Mouse (Mus musculus): Measurements from ENCODE around the gene Ndufaf5.
"Not testable (repeated sequence)": the region's sequence is repeated elsewhere in the genome, so short reads cannot be mapped to it uniquely, and the experiment has no call there.

Gene Ndufaf5

DNA sequence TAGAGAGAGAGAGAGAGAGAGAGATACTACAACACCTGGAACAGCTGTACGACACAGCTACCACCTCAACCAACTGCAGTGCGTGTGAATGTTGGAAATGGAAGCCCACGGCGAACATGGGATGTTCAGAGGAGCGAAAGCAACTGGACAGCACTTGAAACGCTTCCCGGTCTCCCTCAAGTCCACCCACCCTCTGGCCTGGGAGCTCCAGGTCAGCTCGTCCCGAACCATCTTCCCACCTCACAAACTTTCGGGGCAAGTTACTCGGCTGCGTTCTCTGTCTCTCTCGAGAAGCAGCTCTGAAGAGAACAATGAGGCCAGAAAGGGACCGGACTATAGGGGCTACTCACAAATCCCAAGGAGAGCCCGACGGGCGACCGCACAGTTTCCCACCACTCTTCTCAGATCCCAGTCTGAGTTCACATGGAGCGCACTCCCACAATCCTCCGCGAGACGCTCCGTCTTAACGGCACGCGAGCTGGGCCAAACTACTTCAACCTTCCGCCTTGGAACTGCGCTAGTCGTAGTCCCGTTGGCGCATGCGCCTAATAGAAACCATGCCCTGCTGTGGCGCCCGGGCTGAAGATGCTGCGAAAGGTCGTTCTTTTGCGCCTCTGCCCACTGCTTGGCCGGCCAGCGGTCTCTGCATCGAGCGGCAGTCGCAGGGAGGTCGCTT lies at the start of gene Ndufaf5, which contains the start of gene Esf1:
TSS of gene Ndufaf5 (plus strand) at position 523 of the 676 bp plus-strand sequence.
TSS of gene Esf1 (minus strand) at position 438 of the 676 bp plus-strand sequence.
- DNase-seq (ENCODE audit: low spot score): peak; percentile 97

DNA sequence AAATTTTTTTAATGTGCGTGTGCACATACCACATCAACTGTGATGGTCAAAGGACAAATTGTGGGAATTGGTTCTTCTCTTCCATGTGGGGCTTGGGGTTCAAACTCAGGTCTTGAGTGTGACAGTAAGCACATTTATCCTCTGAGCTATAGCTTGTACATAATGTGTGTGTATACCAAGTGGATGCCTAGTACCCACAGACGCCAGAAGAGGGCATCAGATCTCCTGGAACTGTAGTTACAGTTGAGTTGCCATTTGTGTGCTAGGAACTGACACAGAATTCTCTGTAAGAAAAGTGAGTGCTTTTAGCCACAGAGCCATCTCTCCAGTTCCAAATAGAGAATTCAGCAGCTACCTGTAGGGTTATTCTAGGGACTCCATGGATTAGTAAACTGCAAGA lies 44.9 kb upstream of the Ndufaf5 start:
- no peak for DNase-seq (ENCODE audit: low spot score)

DNA sequence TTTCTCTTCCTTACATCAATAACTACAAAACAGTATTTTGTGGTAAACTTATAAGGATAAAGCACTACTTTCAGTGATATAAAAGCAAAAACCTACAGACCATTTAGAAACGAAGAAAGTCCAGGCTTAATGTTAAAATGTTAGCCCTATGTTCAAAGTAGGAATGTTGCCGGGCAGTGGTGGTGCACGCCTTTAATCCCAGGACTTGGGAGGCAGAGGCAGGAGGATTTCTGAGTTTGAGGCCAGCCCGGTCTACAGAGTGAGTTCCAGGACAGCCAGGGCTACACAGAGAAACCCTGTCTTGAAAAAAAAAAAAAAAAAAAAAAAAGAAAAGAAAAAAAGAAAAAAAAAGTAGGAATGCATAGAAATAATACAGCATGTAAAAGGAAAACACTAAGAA lies 18.7 kb upstream of the Ndufaf5 start, which contains the start of gene Gm17374:
TSS of gene Gm17374 (plus strand) at position 301 of the 400 bp plus-strand sequence.
- DNase-seq (ENCODE audit: low spot score): not testable (repeated sequence)

DNA sequence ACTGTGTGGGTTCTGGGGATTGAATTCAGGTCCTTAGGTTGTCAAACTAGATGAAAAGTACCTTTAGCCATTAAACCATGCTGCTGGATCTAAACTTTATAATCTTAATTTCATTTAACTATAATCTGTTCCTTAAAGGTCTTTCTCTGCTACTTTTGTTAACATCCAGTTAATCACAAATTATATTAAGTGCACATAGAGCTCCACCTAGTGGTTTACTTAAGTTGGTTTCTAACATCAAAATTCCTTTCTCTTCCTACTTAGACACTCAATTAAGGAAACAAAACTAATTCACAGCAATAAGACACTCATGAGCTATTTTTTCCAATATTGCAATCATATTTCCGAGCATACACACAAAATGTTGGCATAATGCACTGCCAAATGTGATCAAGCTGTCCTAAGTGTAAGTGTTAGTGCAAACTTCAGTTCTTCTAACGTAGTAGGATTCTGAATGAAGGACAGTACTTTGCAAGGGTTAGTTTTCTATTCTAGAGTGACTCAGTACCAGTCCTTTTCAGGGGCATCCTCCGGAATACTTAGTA lies 11.2 kb upstream of the Ndufaf5 start:
- DNase-seq (ENCODE audit: low spot score): peak; percentile 57

DNA sequence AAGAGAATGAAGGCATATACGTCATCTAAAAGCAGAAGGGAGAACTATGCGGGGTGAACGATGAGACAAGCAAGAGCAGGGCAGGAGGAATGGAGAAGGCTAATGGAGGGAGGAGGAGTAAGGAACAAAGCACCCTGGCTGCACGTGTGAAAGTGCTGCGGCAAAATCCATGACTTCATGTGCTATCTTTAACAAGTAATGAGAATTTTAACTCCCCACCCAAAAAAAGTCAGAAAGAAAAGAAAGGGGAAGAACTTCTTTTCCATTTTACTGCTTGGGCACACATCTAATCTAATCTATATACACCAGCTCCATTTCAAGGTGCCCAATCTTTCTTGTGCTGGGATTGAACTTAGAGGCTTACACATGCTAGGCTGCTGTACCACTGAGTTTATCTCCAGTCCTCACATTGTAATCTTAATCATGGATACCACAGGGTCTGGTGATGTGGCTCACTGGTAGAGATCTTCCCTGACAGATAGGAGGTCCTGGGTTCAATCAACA lies 7.0 kb upstream of the Ndufaf5 start:
- DNase-seq (ENCODE audit: low spot score): no peak

DNA sequence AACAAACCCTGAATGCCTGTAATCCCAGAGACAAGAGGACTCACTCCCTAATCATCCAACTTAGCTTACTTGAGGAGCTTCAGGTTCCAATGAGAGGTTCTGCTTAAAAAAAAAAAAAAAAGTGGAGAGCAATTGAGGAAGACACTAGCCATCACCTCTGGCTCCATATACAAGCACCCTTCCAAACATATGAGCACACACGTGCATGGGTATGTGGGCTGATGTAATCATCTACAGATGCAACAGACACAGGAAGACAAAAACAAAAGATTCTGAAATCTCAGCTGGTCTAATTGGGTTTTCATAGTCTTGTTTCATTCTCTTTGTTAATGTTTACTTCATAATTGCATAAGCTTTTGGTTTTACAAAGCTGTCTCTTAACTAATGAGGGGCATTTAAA lies 1.4 kb upstream of the Ndufaf5 start:
- DNase-seq (ENCODE audit: low spot score): peak; percentile 20

DNA sequence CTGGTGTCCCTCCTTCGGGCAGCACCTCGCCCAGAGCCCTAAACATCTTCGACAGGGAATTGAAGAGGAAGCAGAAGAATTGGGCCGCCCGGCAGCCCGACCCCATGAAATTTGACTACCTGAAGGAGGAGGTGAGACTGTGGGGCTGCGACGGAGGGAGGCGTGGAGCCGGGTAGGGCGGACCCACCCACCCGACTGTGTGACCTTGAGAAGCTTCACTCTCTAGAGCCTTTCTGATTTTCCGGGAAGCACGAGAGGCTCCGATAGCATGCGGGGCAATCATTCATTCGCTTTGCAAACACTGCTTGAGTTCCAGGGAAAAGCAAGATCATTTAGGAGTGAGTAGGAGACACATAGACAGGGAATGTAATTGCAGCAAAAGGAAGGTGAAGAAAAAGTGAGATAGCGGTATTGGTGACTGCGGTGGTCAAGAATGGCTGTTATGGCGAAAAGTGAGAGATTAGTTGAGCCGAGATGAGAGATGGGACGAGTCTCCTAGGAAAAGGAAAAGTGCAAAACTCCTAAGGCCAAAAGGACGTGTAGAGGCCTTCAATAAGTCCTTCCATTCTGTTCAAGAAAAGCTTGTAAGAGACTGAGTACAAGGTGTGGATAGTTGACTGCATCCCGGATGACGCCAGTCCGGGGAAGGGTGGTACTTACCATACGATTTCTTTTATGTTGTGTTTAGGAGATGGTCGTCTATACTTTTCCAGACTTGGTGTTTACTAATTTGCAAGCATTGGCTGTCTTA lies 529 bp downstream of the Ndufaf5 start:
- peak; percentile 17 for DNase-seq (ENCODE audit: low spot score)

DNA sequence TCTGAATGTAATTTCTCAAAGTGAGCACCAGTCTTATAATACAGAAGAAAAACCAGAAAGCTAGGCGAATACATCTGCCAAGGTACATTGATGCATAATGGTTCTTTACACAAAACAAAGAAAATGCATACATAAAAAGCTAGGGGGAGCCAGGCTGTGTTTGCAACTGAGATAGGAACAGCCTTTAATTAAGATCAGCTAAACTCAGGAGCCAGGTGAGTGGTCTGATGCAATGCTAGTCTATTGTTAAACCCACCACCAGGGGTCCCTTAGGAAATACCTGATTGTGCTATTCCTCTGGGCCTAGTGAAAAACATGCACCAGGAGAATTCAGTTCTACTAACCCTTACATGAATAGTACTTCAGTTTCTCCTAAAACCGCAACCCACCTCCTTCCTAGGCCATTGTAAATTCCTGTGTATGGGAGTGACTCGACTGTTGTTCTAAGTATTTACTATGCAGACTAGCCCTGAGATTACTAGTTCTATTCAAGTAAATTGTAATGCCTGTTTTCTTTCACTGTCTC lies 15.3 kb downstream of the Ndufaf5 start:
- not testable (repeated sequence) for DNase-seq (ENCODE audit: low spot score)

DNA sequence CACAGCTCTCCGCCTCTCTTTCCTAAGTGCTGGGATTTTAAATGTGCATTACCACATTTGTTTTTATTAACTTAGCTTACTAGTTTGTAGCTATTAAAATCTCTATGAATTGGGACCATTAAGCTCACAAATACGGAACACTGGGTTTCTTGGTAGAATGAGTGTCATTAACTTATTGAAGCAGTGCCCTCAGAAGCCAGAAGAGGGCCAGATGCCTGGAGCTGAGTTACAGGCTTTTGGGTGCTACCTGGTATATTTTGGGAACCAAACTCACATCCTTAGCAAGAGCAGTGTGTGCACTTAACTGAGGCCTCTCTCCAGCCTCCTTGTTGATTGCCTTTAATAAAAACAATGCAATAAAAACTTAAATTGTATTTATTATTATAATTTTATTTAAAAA lies 30.3 kb downstream of the Ndufaf5 start:
- no peak for DNase-seq (ENCODE audit: low spot score)

DNA sequence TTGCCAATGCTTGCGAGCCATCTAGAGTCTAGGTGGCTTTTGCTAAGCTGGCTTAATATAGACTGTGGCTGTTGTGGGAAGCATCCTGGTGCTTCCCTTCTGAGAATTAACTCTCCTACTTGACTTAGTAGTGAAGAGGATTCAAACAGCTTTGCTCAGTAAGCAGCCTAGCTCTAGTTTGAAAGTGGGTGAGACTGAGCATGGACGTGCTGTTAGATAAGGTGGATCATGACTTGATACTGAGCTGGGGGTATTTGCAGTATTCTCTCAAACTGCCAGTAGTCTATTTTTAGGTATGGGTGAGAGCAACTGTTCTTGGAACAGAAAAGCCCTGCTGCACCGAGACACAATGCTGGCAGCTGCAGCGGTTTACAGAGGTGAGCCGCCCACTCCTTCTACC lies 32.1 kb downstream of the Ndufaf5 start:
- DNase-seq (ENCODE audit: low spot score): no peak

DNA sequence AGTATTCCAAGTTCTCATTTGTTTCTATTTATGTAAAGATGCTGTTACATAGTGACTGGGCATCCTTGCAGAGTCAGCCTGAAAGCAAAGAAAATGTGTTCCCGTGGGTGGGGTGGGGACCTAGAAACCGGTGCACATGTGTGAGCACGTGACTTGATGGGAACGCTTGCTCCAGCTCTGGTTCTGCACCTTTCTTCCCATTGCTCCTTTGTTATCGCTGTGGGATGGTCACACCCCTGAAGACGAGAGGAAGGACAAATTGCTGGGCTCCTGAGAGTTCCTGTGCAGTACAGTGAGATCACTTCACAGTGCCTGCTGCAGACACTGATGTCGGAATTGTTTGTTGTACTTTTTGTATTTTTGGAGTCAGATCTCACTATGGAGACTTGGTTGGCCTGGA lies 33.3 kb downstream of the Ndufaf5 start:
- DNase-seq (ENCODE audit: low spot score): no peak

DNA sequence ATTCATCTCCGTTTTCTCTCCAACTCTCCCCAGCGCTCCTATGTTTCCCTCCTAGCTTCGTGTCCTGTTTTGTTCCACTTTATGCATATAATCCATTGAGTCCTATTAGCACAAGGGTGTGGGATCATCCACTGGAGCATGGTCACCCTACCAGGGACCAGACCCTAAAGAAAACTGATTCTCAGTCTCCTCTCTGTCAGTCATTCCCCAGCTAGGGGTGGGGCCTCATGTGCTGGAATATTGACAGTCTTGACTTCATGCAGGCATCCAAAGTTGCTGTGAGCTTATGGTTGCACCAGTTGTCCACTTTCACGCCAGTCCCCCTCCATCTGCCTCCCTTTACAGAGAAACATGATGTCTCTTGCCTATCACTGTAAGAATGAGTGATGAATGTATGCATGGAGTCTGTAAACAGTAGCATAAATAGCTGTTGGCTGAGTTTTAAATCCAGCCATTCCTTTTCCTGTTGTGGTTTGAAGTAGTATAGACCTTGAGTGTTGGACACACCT lies 44.1 kb downstream of the Ndufaf5 start:
- DNase-seq (ENCODE audit: low spot score): no peak

DNA sequence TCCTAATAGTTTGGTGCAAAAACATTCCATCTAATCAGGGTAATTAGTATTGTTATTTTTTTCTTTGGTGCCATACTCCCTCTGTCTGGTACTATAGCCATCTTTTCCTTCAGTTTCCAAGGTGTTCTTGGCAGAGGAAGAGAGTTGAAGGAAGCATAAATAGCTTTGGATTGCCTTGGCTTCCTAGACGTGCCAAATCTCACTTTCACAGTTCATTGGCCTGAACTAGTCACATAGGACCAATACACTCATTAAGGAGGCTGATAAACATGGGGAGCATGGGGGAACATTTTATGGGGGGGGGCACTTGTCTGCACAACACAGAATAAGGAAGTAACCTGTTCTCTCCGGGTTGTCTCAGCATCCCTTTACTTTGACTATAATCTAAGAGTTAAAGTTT lies 45.0 kb downstream of the Ndufaf5 start:
- DNase-seq (ENCODE audit: low spot score): no peak

DNA sequence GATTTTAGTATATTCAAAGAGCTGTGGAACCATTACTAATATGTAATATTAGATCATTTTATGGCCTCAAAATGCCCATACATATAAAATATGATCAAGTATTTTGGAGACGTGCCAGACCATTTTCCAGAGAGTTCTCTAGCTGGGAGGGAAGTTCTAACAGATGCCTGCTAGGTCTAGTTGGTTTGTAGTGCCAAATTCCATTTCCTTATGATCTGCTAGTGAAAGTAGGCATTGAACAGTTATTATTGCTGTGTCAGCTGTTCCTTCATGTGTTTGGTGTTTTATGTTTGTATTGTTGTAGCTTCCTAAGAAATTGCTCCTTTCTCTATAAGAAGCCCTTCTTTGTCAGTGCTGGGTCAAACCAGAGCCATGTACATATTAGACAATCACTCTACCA lies 45.5 kb downstream of the Ndufaf5 start:
- DNase-seq (ENCODE audit: low spot score): no peak

DNA sequence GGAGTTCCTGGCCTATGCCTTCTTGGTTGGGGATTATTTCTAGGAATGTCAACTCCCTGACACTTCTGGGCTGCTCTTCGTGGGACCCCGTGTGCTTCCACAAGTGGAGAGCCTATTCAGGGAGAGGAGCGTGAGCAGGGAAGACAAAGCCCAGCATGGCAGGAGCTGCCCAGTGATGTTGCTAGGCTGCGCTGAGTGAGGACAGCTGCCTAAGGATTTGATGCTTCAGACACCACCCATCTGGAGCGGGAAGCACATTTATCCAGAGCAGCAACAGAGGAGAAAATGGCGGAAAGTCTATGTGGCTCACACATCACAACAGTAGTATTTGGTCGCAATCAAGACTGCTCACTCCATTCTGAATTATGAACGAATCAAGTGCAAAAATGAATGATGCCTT lies 49.9 kb downstream of the Ndufaf5 start:
- DNase-seq (ENCODE audit: low spot score): no peak

DNA sequence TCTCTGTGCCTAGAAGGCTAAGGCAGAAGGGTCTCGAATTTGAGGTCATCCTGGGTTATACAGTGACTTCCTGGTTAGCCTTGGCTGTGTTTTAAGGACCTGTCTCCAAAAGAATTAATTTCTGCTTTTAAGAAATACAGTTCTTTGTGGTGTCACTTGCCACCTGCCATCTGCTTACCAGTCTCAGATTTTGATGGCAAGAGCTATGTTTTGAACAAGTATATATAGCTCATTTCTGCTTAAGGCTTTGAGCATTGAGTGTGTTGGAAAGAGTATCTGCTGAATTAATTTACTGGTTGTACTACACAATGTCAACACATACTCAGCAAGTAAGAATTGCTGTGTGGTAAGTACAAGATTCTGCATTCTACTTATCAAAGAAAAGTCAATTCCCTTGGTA lies 59.8 kb downstream of the Ndufaf5 start:
- DNase-seq (ENCODE audit: low spot score): no peak

DNA sequence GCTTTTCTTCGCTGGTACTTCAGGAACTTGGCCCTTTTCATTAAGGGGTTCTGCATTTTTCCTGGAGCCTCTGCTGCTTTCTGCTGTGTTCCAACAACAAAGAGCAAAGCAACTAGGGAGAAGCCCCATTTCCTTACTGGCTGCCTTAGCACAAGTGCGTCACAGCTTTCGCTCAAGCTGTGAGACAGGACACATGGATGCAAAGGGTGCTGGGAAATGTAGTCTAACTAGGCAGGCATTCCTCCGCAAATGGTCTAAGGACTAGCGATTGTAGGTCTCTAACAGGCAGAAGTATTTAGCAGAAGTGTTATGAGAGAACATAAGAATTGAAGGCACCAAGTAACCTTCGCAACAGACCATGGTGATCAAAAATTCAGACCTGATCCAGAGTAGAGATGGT lies 66.8 kb downstream of the Ndufaf5 start:
- no peak for DNase-seq (ENCODE audit: low spot score)

DNA sequence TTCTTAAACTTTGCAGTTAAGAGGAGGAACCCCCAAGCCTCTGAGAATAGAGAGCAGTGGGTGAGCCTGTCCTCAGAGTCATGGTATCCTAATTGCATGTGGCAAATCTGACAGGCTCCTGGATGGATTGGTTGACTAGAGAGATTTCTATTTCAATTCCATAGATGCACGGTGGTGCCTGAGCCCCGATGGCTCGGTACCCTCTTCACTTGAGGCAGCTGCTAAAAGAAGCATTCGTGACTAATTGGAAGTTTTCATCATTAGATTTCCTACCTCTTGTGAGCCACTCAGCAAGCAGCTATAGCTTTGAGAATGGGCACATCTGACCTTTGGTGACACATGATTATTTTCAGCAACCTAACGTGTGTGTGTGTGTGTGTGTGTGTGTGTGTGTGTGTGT lies 71.9 kb downstream of the Ndufaf5 start:
- DNase-seq (ENCODE audit: low spot score): no peak

DNA sequence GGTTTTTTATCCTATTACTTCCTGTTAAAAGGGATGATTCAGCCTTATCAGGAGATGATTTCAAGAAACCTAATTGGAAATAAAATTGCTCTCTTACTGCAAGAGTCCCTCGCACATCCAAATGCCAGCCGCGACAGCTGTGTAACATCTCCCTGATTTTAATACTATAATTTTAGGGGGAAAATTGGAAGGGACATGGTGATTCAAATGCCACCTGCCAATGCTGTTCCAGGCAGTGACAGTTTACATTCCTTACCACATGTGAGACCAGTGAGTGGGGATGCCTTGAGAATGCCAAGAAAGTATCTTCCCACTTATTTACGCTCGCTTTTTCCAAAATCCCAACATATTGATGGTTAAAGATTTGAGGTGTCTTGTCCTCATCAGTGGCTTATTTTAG lies 72.7 kb downstream of the Ndufaf5 start:
- no peak for DNase-seq (ENCODE audit: low spot score)

All from MN1 (cell line).